Comparison of ENCODE assay signal across 24 mouse cellular contexts in the genomic region with DNA sequence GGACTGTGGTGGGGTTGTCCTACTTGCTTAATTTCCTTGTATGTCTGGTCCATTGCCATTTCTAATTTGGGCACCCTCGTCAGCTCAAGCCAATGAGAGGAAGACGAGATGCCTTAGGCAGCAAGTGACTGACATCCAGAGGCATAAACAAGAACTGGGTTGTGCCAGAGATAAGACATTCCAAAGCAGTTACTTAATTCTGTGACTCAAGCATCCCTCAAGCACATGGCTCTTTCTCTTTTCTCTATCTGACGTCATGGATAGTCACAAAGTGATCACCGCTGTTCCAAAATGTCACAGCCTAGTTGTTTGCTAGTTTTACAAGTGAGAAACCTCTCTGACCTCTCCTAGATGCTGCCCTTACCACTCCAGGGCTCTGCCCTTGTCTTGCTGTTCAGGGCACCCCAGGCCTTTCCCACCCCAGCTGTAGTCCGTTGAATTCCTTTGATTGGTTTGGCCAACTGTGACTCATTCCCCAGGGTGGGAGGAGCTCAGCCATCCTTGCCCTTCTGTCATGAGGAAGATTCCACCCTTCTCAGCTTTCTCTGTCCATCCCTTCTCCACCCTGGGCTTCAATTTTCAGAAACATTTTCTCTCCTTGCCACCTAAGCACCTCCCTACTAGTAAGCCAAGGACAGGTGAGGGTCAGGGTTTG.
DNase-seq lines count a peak whose midpoint lies in the region; TF ChIP-seq lines count a peak whose summit lies in the region.
"Had no signal": no experiment of that assay in that cellular context is flagged by ENCODE, and none has a peak within 500 bp of the region (broad histone marks: within the 10 kb centered on the region; RNA-seq: fewer than 3 reads in every experiment).

No protein-coding gene starts in this region.

- H3K4me3 ChIP-seq in left cerebral cortex, adult 2 months, result no peak overlapping the region
- H3K4me3 ChIP-seq: heart, embryonic 15.5 days; hindbrain, embryonic 10.5 days; intestine, embryonic 15.5 days; limb, embryonic 15.5 days; lung, embryonic 15.5 days; megakaryocyte, embryonic 14.5 days; midbrain, embryonic 13.5 days; neural tube, embryonic 12.5 days had no signal

- peak; percentile 48 for DNase-seq in adrenal gland, adult 2 months
- no peak for DNase-seq in adrenal gland, adult 18-20 months (ENCODE audit: low spot score in 2 of 2)
- DNase-seq in left cerebral cortex, adult 2 months (ENCODE audit: extremely low spot score in 1 of 2, low spot score in 2 of 2), result no peak
- DNase-seq in left cerebral cortex, adult 9 months (ENCODE audit: low spot score in 2 of 2), result no peak
- peak; percentile 60 for DNase-seq in NIH3T3 (ENCODE audit: low read depth)
- peak; percentile 4 for DNase-seq in skeletal muscle tissue, adult 2 months (ENCODE audit: low read depth, low spot score)
- no peak for DNase-seq in c-Kit-positive CD71-positive TER-119-positive erythroid progenitor cells, embryonic 14.5 days (ENCODE audit: low spot score)
- no peak for DNase-seq in kidney, postnatal 4 days
- DNase-seq: cerebellum, adult 8-10 months; forebrain, postnatal 0 days; kidney, adult 9 months; kidney, postnatal 14 days; left cerebral cortex, postnatal 4 days; right cerebral cortex, postnatal 14 days; spleen, adult 18-20 months had no signal

- TF ChIP-seq CTCF in left cerebral cortex, adult 2 months (IDR thresholded peaks at IDR 0.05), result no peak

- intact Hi-C loops in left cerebral cortex, adult 2 months (cut with DNase I), result loop anchor here (5.0 to 10.0 kb wide), 2 partner anchors 151 to 184 kb away; no protein-coding TSS in a partner anchor

- peak overlapping the region; percentile 55 for H3K27ac ChIP-seq in left cerebral cortex, adult 2 months
- H3K27ac ChIP-seq: heart, embryonic 15.5 days; hindbrain, embryonic 10.5 days; intestine, embryonic 15.5 days; limb, embryonic 15.5 days; liver, embryonic 14.5 days; lung, embryonic 15.5 days; midbrain, embryonic 13.5 days; neural tube, embryonic 12.5 days had no signal

Comparison
In these comparisons a context has a peak if more than half of its experiments do, and no peak if none do; other contexts are left out.
1. DNase-seq: peak in adrenal gland, adult 2 months (single experiment), NIH3T3 (single experiment) and skeletal muscle tissue, adult 2 months (single experiment); none in adrenal gland, adult 18-20 months (0 of 2), left cerebral cortex, adult 2 months (0 of 2), left cerebral cortex, adult 9 months (0 of 2), c-Kit-positive CD71-positive TER-119-positive erythroid progenitor cells, embryonic 14.5 days (single experiment) and kidney, postnatal 4 days (0 of 2).